8 mouse cellular contexts compared by ENCODE assay signal in genomic region chr4:63544494-63545230, GRCm38 (mm10). TPM values are rescaled to one million over a fixed set of nuclear protein-coding genes. Genes with fewer than 3 reads are reported as not detected.
DNase-seq lines count a peak whose midpoint lies in the region; ATAC-seq lines count a peak whose summit lies in the region.

Atp6v1g1 (plus strand) TSS chr4:63544772.

- peaks cover 14% of the 10 kb centered on the region for H3K36me3 ChIP-seq in hindbrain, embryonic 12.5 days

- WGBS in hindbrain, embryonic 12.5 days: 1% methylated on average over 53 of the region's 57 CpGs

- peak within 1 kb of the TSS; percentile 93 for H3K9ac ChIP-seq in hindbrain, embryonic 12.5 days

- peak within 1 kb of the TSS; percentile 79 for H3K4me2 ChIP-seq in hindbrain, embryonic 12.5 days (replicated peaks)

- no peaks in the 10 kb centered on the region for H3K27me3 ChIP-seq in hindbrain, embryonic 12.5 days

- ATAC-seq in hindbrain, embryonic 12.5 days (ENCODE audit: low FRiP score): peak; percentile 97

- peak within 1 kb of the TSS; percentile 87 for H3K4me3 ChIP-seq in hindbrain, embryonic 12.5 days

- no peaks in the 10 kb centered on the region for H3K9me3 ChIP-seq in hindbrain, embryonic 12.5 days (replicated peaks)

- H3K27ac ChIP-seq in hindbrain, embryonic 12.5 days: peak within 1 kb of the TSS; percentile 88

- peak; percentile 98 for DNase-seq in NIH3T3 (ENCODE audit: low read depth)
- DNase-seq in cerebellum, adult 9-11 months: peak; percentile 97
- peak; percentile 94 for DNase-seq in frontal cortex, postnatal 10 days (ENCODE audit: low spot score in 2 of 2)
- peak; percentile 94 for DNase-seq in layer of hippocampus, postnatal 36 days
- DNase-seq in lung, postnatal 36 days: peak; percentile 98
- DNase-seq in retina, postnatal 1 day: peak; percentile 96
- DNase-seq in urinary bladder, adult 18-20 months (ENCODE audit: low spot score in 2 of 2): peak; percentile 93 to 94

- H3K4me1 ChIP-seq in hindbrain, embryonic 12.5 days: peaks cover 24% of the 10 kb centered on the region

RNA-seq across cellular contexts. Expression of gene Atp6v1g1, which starts in this region (rescaled TPM):
- polyA plus RNA-seq in hindbrain, embryonic 12.5 days (2016; fragmentation: Nextera tagmentation; extraction: Ambion mirVana): 365 and 374 TPM in 2 replicates
- 100 to 1,000 TPM; 124 to 125 TPM for total RNA-seq in layer of hippocampus, postnatal 36 days (2021)

Comparison
In these comparisons a context has a peak if more than half of its experiments do, and no peak if none do; other contexts are left out.
1. Peak in every context shown above with its lines: DNase-seq, ATAC-seq, H3K4me3 ChIP-seq and H3K27ac ChIP-seq.